Mouse (Mus musculus): ENCODE measurements at regions not wholly inside any gene's neighbourhood (a gene's known extent, or its start where the extent isn't known, plus 50 kb on each side); places are given as distances from the start of the nearest gene placed in this dataset.

DNA sequence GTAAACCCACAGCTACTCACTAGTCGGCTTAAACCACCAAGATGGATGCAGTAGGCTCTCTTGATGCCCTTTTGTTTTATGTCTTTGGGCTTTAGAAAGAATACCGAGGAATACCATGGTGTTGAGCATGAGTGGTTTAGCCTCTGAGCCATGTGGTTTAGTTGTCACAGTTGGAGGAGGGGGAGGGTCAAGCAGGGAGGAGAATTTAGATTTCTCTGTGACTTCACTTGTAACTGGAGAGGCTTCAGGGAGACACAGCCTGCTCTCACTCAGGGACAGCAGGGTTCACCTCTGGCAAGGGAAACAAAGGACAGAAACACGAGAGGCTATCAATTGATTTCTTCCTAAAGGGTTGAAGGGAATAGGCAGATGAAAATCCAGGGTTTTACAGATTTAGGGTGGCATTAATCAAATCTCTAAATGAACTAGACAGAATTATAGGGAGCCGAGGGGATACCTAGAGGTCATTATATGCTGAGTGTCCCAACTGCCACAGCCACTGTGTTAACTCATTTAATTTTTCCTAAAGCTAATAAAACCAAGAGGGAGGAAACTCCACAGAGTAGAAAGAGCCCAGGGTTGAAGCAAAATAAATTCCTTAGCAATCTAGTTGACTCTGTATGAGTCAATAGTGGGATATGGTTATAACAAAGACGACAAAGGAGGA is 2113.7 kb upstream of the 5930422O12Rik start:
- DNase-seq (ENCODE audit: low spot score): no peak

DNA sequence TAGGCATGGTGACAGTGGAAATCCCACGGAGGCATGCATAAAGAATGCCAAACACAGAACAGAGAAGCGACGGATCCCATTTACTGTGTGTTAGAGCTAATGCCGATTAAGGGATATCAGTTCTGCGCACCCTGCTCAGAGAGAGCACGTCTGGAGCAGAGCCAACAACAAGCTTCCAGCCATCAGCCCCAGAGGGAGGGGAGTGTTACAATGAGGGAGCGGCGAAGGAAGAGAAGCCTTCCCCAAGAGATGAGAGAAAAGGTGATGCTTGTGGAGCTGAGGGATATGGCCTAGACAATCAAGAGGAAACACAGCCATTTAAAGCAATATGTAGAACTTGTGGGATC is 2113.2 kb upstream of the 5930422O12Rik start:
- DNase-seq (ENCODE audit: low spot score): no peak

DNA sequence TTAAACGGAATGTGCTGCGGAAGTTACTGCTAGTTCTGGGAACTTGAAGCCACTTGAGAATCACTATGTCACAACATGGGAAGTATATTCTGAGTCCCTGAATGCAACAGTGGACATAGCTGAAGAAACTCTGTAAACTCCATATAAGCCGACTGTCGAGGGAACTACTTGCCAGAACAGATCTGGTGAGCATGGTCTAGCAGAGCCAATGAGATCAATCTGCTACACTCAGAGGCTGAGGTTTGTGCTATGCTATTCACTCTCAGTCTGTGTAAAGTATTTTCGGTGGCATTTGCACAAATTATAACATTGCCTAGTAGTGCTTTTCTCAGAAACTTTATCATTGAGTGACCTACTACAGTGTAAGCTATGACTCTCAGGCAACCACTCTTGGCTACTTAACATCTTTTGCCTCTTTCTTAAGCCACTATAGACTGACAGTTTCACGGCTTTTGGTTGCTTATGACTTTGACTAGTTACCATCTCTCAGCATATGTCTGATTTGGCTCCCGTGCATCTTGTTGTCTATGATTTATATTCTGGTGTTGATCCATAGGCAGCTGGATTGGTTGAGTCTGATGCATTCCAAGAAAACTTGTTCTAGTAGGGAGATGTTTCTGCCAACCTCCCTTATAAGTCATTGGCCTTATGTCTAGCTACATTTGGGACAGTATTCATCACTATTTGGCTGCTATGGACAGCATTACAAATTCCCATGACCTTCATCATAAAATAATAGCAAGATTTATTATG is 2094.8 kb upstream of the 5930422O12Rik start:
- DNase-seq (ENCODE audit: low spot score): no peak

DNA sequence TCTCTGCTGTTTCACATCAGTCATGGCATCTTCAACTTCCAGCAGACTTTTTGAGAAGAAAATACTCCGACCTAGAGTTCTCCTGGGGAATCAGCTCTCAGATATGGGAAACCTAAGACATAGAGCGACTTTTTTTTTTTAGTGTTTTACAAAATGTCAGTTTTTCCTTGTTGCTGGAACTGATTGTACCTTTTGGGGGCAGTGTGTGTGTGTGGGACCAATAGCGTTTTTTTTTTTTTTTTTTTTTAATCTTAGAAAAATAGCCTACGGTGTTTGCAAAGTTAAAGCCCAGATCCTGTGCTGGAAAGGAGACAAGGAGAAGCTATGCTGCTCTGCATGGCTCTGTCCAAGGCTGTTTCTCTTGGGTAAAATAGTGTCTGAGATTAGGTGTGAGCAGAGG is 2080.0 kb upstream of the 5930422O12Rik start:
- no peak for DNase-seq (ENCODE audit: low spot score)

DNA sequence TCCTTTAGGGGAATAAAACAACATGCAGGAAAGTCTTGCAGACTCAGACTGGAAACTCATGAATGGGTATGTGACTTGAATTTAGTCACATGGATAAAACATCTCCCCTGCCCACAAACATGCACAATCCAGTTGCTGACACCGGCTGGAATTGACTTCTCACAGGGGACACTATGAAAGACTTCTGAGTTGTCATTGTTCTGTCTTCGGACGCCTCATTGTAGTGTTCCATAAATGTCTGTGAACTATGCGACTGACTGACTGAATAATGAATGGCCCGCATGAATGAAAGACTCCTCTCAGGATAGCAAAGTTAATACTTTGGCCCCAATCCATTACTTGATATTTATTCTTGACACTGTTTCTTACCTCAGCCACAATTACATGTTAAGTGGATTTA is 2058.9 kb upstream of the 5930422O12Rik start:
- DNase-seq (ENCODE audit: low spot score): no peak

DNA sequence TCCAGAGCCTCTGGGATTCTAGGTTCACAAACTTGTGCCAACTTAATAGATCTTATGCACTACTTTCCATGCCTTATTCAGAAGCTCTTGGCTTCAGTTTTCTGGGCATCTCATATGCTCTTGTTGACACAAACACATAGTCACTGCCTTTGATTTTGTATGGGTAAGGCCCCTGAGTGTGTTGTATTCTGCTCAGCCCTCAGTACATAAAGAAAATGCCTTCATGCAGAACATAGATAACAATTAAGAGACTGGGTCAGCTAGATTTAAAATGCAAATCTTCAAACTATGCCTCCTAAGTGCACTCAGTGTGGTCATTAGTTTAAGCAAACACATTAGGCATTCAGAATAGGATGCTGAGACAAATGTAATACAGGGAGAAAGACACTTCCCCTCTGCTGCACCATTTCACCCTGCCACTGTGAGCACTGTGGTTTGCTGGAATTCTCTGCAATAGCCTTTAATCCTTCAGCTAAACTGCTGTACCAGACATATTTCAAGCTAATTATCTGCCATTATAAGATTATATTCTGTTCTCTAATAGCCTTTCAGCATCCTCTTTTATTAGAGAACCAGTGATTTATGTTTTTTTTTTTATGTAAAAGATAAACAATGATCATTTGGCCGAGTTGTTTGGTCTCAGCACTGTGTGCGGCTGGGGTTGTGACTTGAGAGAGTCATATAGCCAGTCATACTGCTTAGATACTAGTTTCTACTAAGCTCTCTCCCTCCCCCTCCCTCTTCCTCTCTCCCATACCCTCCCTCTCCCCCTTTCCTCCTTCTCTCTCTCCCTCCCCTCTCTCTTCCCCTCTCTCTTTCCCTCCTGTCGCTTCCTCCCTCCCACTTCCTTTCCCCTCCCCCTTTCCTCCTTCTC is 2058.1 kb upstream of the 5930422O12Rik start:
- no peak for DNase-seq (ENCODE audit: low spot score)

DNA sequence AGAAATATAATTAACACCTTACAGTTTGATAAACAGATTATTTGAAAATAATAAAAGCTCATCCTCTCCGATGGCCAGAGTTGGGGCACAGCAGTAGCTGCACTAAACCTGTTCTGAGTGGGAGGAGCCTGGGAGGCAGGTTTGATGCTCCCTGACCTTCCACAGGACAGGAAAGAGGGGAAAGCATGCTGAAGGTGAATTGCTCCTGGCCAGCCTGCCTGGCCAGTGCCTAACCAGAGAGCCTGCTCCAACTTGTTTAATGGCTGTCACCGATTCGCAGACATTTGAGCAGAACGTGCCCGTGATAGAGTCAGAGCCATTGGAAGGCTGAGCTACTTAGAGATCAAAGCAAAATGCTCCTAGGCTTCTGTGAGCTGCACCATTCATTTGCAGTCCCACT is 2056.9 kb upstream of the 5930422O12Rik start:
- no peak for DNase-seq (ENCODE audit: low spot score)

DNA sequence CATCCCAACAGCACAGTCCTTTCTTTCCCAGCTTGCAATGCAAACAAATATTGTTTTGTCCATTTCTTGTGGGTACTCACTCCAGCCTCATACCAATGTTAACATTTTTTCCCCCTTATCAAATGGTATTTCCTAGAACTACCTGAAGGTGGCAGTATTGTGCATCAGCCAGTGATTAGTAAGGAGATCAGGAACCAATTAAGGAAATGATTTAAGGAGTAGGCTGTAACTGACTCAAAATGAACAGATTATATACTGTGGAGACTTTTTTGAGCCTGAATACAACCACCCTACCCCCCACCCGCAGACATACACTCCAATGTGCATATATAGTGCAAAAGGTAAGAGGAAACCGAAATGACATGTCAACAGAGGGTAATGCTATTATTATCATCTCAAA is 2056.1 kb upstream of the 5930422O12Rik start:
- no peak for DNase-seq (ENCODE audit: low spot score)

DNA sequence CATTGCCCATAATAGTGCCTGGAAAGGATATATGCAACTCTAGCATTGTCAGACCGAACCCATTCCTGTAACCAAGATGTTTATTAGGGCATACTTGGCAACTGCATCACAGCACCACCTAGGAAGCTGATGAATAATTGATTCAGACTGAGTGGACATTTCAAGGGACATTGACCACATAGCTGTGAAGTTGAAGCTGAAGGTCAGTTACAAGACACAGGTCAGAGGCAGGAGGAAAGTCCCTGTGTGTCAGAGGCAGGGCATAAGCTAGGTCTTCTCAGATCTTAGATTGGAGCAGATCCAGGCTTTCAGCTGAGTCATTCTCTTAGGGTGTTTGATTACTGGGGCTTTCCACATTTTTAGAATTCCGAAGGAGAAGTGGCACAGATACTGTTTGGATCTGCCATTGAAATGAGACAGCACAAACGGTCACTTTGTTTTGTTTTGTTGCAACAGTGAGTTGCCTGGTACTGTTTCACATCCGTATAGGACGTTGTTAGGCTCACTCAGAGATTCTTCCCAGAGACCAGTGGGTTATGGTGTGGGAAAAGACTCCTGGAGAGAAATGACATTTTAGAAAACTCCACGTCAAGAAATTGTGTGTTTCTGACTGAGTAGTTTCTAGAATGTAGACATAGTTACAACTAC is 2055.2 kb upstream of the 5930422O12Rik start:
- no peak for DNase-seq (ENCODE audit: low spot score)

DNA sequence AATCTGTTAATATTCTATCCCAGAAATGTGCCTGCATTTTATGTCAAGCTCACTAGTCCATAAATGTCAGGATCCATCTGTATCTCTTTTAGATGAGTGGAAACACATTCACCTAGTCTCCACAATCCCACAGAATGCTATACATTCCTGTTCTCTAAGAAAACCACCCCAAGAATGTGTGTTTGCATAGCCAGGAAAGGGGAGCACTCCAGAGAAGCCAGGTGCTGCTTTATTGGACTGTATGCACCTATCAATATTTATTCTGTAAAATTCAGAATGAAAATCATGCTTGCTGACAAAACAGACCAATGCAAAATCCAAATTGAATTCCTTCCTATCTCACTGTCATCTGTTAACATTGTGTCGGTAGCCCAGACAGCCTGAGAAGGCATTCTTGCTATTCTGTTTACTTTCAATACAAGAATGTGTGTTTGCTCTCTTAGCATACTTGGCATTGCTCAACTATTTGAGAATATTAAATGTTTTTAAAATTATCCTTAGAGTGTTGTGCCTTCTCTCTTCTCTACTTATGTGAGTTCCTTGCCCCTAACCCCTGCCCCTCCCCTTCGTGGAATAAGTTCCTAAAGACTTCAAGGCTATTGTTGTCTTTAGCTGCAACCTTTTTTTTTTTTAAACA is 2050.7 kb upstream of the 5930422O12Rik start:
- DNase-seq (ENCODE audit: low spot score): no peak

DNA sequence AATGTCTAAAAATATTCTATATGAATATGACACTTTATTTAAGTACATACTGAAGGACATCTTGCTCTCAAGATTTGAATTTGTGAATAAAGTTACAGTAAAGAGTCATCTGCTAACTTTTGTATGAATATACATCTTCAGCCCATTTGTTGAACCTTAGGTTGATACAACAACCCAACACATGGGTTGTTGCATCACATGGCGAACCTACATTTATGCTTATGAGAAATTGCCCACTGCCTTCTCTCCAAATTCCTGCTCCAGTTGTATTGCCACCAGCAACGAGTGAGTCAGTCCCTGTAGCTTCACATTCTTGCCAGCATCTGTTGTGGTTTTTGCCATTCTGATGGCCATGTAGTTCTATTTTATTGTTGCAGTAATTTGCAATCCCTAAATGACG is 2023.7 kb upstream of the 5930422O12Rik start:
- no peak for DNase-seq (ENCODE audit: low spot score)

DNA sequence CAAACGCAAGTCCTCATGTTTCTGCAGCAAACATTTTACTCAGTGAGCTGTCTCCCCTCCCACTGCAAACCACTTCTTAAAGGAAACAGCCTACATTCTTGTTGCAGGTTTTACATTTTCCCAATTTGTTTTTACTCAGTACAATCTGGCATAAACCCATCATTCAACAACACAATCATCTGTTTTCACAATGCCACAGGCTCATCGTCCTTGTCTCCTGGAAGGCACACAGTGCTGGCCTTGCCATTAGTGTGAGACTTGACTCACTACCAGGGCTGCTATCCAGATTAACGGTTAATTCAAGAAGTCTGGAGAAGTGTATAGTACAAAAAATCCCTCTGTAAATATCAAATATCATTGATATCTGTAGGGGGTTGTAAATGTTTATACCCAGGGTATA is 2006.3 kb upstream of the 5930422O12Rik start:
- DNase-seq (ENCODE audit: low spot score): no peak

DNA sequence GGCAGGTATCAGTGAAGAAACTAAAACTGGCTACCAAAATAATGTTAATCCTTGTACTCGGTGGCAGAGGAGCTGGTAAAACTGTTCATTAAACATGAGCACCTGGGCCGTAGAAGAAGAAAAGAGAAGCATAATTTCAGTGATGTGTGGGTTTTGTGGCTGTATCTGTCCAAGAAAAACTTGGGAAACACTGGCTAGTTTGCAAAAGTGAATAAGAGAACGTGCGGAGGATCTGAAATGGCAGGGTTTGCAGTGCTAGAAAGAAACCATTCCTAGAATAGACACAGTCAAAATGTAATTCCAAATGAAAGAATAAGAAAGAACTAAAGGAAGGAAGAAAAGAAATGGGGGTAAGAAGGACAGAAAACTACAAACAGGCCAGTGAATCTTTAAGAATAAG is 2000.8 kb upstream of the 5930422O12Rik start:
- no peak for DNase-seq (ENCODE audit: low spot score)

DNA sequence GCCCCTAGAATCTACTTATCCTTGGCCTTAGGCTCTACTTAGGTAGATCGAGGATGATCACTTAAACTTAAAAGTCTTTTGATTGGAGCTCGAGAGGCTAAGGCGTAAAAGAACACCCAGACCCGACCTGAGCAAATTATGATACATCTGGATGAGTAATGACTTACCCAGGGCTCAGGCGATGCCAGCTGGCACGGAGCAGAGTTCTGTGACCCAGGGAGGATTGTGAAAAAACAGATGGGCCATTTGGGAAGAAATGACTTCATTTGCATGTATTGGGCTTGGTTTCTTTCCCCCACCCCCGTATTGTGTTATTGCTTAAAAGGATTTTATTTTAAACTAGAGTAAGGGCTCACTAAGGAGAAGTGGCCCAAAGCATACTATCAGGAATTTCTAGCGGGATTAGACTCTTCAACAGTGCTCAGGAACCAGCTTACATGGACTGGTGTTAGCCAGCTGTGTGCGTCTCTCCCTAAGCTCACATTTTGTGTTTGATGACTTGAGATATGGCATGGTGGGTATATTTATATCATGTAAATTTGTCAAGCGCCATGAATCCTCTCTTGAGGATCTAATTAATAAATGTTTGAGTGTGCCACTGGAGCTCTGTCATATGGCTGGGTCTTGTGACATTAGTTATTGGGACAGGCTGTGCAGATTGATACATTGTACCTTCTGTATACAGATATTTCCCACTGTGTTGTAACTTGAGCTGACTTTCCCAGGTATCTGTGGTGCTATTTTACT is 1991.9 kb upstream of the 5930422O12Rik start:
- DNase-seq (ENCODE audit: low spot score): no peak

DNA sequence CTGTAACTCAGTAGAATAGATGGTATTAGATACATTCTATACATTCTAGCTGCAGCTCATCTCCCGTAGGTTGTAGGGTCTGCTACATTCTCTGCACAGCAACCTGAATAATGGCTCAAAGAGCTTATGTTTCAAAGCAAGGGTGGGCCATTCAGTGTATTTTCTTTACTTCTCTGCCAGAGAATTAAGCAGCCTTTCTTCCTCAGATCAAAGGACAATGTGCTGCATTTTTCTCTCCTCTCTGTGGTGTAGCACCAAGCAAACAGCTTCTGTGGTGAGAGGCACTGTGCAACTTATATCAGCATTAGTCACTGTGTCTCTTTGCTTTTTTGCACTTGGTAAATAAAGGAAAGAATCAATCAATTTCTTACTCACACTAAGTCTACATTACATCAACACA is 1983.7 kb upstream of the 5930422O12Rik start:
- DNase-seq (ENCODE audit: low spot score): no peak

DNA sequence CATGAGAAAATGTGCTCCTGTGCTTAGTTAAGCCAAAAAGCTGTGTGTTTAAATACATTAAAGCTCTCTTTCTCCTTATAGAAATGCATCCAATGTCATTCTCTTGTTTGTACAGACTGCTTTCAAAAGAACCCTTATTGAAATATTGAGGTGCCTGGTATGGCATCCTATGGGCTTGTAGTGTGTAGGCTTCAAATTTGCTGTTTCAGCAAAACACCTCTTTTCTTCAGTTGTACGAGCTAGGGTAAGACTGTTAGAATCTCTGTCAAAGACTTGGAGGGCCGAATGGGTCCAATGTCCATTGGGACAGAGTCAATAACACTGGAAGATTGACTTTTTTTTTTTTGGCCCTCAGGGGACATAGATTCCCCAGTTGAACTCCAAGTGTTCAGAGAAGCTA is 1980.5 kb upstream of the 5930422O12Rik start:
- no peak for DNase-seq (ENCODE audit: low spot score)

DNA sequence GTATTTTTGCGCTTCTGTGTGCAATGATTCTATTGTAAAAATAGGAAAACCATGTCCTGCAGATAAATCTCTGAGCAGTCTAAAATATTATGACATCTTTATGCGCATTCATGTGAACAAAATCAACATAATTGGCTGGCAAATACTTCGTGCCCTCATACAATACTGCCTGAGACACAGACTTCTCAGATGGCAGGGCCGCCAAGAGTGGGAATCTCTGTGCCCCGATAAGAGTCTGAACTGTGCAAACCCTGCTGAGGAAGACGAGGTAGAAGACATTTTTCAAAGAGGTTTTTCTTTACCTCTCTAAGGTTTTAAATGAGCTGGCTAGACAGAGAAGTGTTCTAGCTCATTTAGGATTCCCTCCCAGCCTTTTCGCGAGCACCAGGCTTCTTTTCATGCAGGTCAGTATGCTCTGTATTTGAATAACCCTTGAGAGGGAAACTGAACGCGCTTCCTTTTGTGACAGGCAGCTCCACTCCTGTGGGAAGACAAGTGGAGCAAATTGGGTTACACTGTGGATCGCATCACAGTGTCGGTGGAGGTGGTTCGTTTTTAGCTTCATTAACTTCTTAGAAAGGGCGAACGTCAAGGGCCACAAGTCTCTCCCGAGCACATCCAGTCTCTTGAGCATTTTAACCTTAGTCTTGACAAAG is 1973.6 kb upstream of the 5930422O12Rik start:
- DNase-seq (ENCODE audit: low spot score): no peak

DNA sequence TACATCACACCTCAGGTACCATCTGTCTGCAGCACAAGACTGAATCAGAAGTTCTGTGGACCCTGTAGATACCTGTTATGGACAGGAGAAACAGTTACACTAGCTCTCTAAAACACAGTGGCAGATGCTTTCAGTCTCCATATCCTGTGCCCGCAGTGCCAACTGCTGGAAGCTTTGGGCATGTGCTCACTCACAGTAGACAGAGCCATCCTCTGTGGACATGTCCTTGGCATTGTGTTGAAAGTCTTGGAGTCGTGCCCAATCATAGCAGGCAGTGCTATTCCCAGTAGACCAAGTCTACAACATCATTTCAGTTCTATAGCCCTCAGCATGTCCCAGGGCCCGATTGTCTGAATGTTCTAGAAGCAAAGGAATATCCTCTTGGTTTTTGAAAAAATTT is 1968.2 kb upstream of the 5930422O12Rik start:
- DNase-seq (ENCODE audit: low spot score): peak; percentile 3

Measured in layer of hippocampus, adult 11-12 months (tissue).